Comparison of ENCODE assay signal across 26 mouse cellular contexts in the genomic region with DNA sequence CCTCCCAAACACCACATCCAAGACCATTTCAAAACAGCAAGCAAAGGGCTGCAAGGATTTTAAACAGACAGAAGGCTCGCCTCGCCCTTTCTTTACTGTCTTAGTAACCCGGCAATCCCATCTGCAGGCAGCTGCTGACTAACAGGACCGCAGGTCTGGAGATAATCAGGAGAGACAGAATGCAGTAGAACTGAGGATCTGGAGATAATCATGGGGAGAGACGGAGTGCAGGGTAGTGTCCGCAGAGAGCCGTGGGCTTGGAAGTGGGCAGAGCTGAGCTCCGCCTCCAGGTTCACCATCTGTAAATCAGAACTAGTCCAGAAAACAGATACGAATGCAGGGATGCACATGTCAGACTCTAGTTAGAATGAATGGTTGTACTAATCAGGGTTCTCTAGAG.
DNase-seq lines count a peak whose midpoint lies in the region; ATAC-seq lines count a peak whose summit lies in the region.
"Had no signal": no experiment of that assay in that cellular context is flagged by ENCODE, and none has a peak within 500 bp of the region (broad histone marks: within the 10 kb centered on the region; RNA-seq: fewer than 3 reads in every experiment).

No protein-coding gene starts in this region.

- no peak for DNase-seq in limb, embryonic 11.5 days (ENCODE audit: low spot score)
- no peak for DNase-seq in limb, embryonic 10.5 days (ENCODE audit: low spot score)
- DNase-seq in embryonic facial prominence, embryonic 10.5 days (ENCODE audit: low spot score): peak; percentile 37
- peak; percentile 57 for DNase-seq in yolk sac, embryonic 10.5 days (ENCODE audit: low spot score)
- DNase-seq in B cell, adult 2 months: no peak
- DNase-seq in urinary bladder, adult 18-20 months (ENCODE audit: low spot score in 2 of 2): no peak
- DNase-seq: adrenal gland, postnatal 36 days; cerebellum, adult 9-11 months; gastrocnemius, postnatal 10 days; heart, adult 11 months; heart, postnatal 36 days; kidney, postnatal 36 days; lung, adult 18-20 months; lung, postnatal 10 days; right cerebral cortex, postnatal 4 days; thymus, postnatal 36 days had no signal

- H3K9ac ChIP-seq in limb, embryonic 11.5 days (ENCODE audit: low read length): no peak overlapping the region; the same call in 1 of the 2 replicates
- H3K9ac ChIP-seq in embryonic facial prominence, embryonic 15.5 days: no peak overlapping the region
- H3K9ac ChIP-seq: hindbrain, embryonic 13.5 days; neural tube, embryonic 13.5 days had no signal

- H3K4me2 ChIP-seq in limb, embryonic 11.5 days (ENCODE audit: low read depth, severe bottlenecking): no peak overlapping the region
- no peak overlapping the region for H3K4me2 ChIP-seq in embryonic facial prominence, embryonic 15.5 days (replicated peaks)
- H3K4me2 ChIP-seq: hindbrain, embryonic 13.5 days; liver, embryonic 11.5 days; neural tube, embryonic 13.5 days had no signal

- H3K4me1 ChIP-seq in limb, embryonic 11.5 days (ENCODE audit: control insufficient read depth, insufficient read depth, low read length): 0 out of 2 replicates have a peak, but pooled peaks cover 4% of the 10 kb centered on the region
- peaks cover 37% of the 10 kb centered on the region for H3K4me1 ChIP-seq in limb, embryonic 10.5 days
- peaks cover 50% of the 10 kb centered on the region for H3K4me1 ChIP-seq in embryonic facial prominence, embryonic 10.5 days
- peaks cover 17% of the 10 kb centered on the region for H3K4me1 ChIP-seq in embryonic facial prominence, embryonic 15.5 days

- H3K4me3 ChIP-seq in limb, embryonic 11.5 days (ENCODE audit: low read depth, low read length): no peak overlapping the region
- no peak overlapping the region for H3K4me3 ChIP-seq in limb, embryonic 10.5 days
- H3K4me3 ChIP-seq in embryonic facial prominence, embryonic 10.5 days: no peak overlapping the region
- no peak overlapping the region for H3K4me3 ChIP-seq in embryonic facial prominence, embryonic 15.5 days (replicated peaks)
- H3K4me3 ChIP-seq: forebrain, embryonic 10.5 days; hindbrain, embryonic 13.5 days; midbrain, embryonic 10.5 days; myocyte; neural tube, embryonic 13.5 days had no signal

- H3K9me3 ChIP-seq in limb, embryonic 11.5 days (ENCODE audit: control insufficient read depth, low read length): no peaks in the 10 kb centered on the region
- H3K9me3 ChIP-seq in limb, embryonic 10.5 days (replicated peaks): no peaks in the 10 kb centered on the region
- H3K9me3 ChIP-seq in embryonic facial prominence, embryonic 10.5 days: no peaks in the 10 kb centered on the region
- no peaks in the 10 kb centered on the region for H3K9me3 ChIP-seq in embryonic facial prominence, embryonic 15.5 days (replicated peaks)
- H3K9me3 ChIP-seq: forebrain, embryonic 10.5 days; hindbrain, embryonic 13.5 days; midbrain, embryonic 10.5 days; neural tube, embryonic 13.5 days had no signal

- no peaks in the 10 kb centered on the region for H3K27me3 ChIP-seq in limb, embryonic 11.5 days (ENCODE audit: control insufficient read depth, insufficient read depth, low read length)
- peaks cover 5% of the 10 kb centered on the region; the same call in 1 of the 2 replicates for H3K27me3 ChIP-seq in limb, embryonic 10.5 days (ENCODE audit: low read depth, poor library complexity, severe bottlenecking)
- H3K27me3 ChIP-seq in embryonic facial prominence, embryonic 10.5 days (replicated peaks; ENCODE audit: low read depth, poor library complexity, severe bottlenecking): peaks cover 13% of the 10 kb centered on the region; the same call in 1 of the 2 replicates
- no peaks in the 10 kb centered on the region for H3K27me3 ChIP-seq in embryonic facial prominence, embryonic 15.5 days
- H3K27me3 ChIP-seq: neural tube, embryonic 13.5 days had no signal

- H3K36me3 ChIP-seq in limb, embryonic 11.5 days (ENCODE audit: control insufficient read depth, insufficient read depth, low read length): no peaks in the 10 kb centered on the region
- no peaks in the 10 kb centered on the region for H3K36me3 ChIP-seq in limb, embryonic 10.5 days
- H3K36me3 ChIP-seq in embryonic facial prominence, embryonic 10.5 days (replicated peaks): no peaks in the 10 kb centered on the region
- no peaks in the 10 kb centered on the region for H3K36me3 ChIP-seq in embryonic facial prominence, embryonic 15.5 days
- H3K36me3 ChIP-seq: forebrain, embryonic 10.5 days; hindbrain, embryonic 13.5 days; midbrain, embryonic 10.5 days; neural tube, embryonic 13.5 days had no signal

- no peak overlapping the region for H3K27ac ChIP-seq in limb, embryonic 11.5 days (replicated peaks; ENCODE audit: low read depth, low read length)
- H3K27ac ChIP-seq in limb, embryonic 10.5 days: no peak overlapping the region
- H3K27ac ChIP-seq in embryonic facial prominence, embryonic 10.5 days (replicated peaks): no peak overlapping the region
- peak overlapping the region; percentile 39; the same call in 1 of the 2 replicates for H3K27ac ChIP-seq in embryonic facial prominence, embryonic 15.5 days (replicated peaks)
- H3K27ac ChIP-seq: forebrain, embryonic 10.5 days; hindbrain, embryonic 13.5 days; midbrain, embryonic 10.5 days; neural tube, embryonic 13.5 days had no signal

- ATAC-seq in limb, embryonic 11.5 days (ENCODE audit: insufficient number of reproducible peaks, low FRiP score, low TSS enrichment, low read depth): 0 out of 2 replicates have a peak, but pooled peaks have one; percentile 28
- ATAC-seq in embryonic facial prominence, embryonic 15.5 days (ENCODE audit: insufficient number of reproducible peaks, low FRiP score, low TSS enrichment, low read depth): peak; percentile 55; the same call in 1 of the 2 replicates
- ATAC-seq: forebrain, embryonic 16.5 days; inflammation-experienced regulatory T-cells, adult 6 months; midbrain, embryonic 16.5 days had no signal

- whole genome bisulfite sequencing in limb, embryonic 11.5 days: 41% methylated on average over 9 of the region's 9 CpGs
- 43% methylated on average over 9 of the region's 9 CpGs for WGBS in limb, embryonic 10.5 days
- WGBS in embryonic facial prominence, embryonic 10.5 days: 65% methylated on average over 9 of the region's 9 CpGs
- WGBS in embryonic facial prominence, embryonic 15.5 days: 39% methylated on average over 9 of the region's 9 CpGs

Comparison
In these comparisons a context has a peak if more than half of its experiments do, and no peak if none do; other contexts are left out.
1. DNase-seq: peak in embryonic facial prominence, embryonic 10.5 days (single experiment) and yolk sac, embryonic 10.5 days (single experiment); none in limb, embryonic 11.5 days (single experiment), limb, embryonic 10.5 days (single experiment), B cell, adult 2 months (0 of 2) and urinary bladder, adult 18-20 months (0 of 2).